8 mouse cellular contexts compared by ENCODE assay signal in the genomic region with DNA sequence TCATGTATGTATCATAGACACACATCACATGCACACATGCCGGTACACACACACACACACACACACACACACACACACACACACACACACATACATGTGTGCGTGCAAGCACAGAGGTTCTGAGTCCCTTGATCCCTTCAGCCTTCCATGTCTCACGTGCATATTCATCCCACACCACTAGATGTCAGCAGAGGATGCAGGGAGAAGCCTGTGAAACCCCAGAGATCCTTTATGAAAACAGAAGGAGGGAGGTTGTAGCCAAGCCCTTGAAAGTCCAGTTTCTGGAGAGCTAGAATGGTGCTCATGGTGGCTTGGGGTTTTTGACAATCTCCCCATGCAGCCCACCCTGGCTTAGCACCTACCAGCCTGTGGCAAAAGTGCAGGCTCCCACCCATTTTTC.
DNase-seq lines count a peak whose midpoint lies in the region; ATAC-seq lines count a peak whose summit lies in the region.
"Not testable (repeated sequence)": the region's sequence is repeated elsewhere in the genome, so short reads cannot be mapped to it uniquely, and the experiment has no call there.

No protein-coding gene starts in this region.

- intact Hi-C loops in left cerebral cortex, postnatal 36 days (cut with DNase I) = not testable (repeated sequence)

- H3K36me3 ChIP-seq in embryonic facial prominence, embryonic 10.5 days (replicated peaks); midbrain, embryonic 16.5 days (ENCODE audit: control insufficient read depth, insufficient read depth, low read length): not testable (repeated sequence)

- H3K4me1 ChIP-seq in embryonic facial prominence, embryonic 10.5 days; midbrain, embryonic 16.5 days (ENCODE audit: control insufficient read depth, insufficient read depth, low read length): not testable (repeated sequence)

- not testable (repeated sequence) for H3K4me2 ChIP-seq in midbrain, embryonic 16.5 days (ENCODE audit: low read length)

- DNase-seq in 3134 (ENCODE audit: extremely low read depth, insufficient read length, low spot score) = peak; percentile 2
- DNase-seq in adrenal gland, postnatal 14 days = peak; percentile 87
- DNase-seq in embryonic facial prominence, embryonic 10.5 days (ENCODE audit: low spot score) = peak; percentile 9
- peak; percentile 84 for DNase-seq in kidney, adult 18-20 months
- peak; percentile 65 to 75 for DNase-seq in left cerebral cortex, postnatal 36 days (ENCODE audit: low spot score in 2 of 2)
- peak; percentile 42 to 79 for DNase-seq in spleen, postnatal 10 days (ENCODE audit: low spot score in 2 of 2)

- not testable (repeated sequence) for H3K9me3 ChIP-seq in embryonic facial prominence, embryonic 10.5 days; midbrain, embryonic 16.5 days (replicated peaks; ENCODE audit: control insufficient read depth, low read length, poor library complexity, severe bottlenecking)

- WGBS in embryonic facial prominence, embryonic 10.5 days = 43% methylated on average over 3 of the region's 3 CpGs
- WGBS in midbrain, embryonic 16.5 days = 26% methylated on average over 3 of the region's 3 CpGs

- H3K27ac ChIP-seq in embryonic facial prominence, embryonic 10.5 days (replicated peaks); midbrain, embryonic 16.5 days (ENCODE audit: low read length): not testable (repeated sequence)

- not testable (repeated sequence) for H3K9ac ChIP-seq in midbrain, embryonic 16.5 days (ENCODE audit: low read depth, low read length)

- H3K27me3 ChIP-seq in embryonic facial prominence, embryonic 10.5 days (replicated peaks; ENCODE audit: low read depth, poor library complexity, severe bottlenecking); midbrain, embryonic 16.5 days (ENCODE audit: control insufficient read depth, insufficient read depth, low read depth, low read length): not testable (repeated sequence)

- ATAC-seq in granulocyte monocyte progenitor cell, adult 5-6 weeks (replicated peaks; ENCODE audit: poor library complexity, severe bottlenecking) = peak; percentile 53
- peak; percentile 66 for ATAC-seq in midbrain, embryonic 16.5 days

- H3K4me3 ChIP-seq in embryonic facial prominence, embryonic 10.5 days; midbrain, embryonic 16.5 days (ENCODE audit: low read depth, low read length): not testable (repeated sequence)

Comparison
In these comparisons a context has a peak if more than half of its experiments do, and no peak if none do; other contexts are left out.
1. DNase-seq: peak in every context shown above with its lines; median percentile 87 in adrenal gland, postnatal 14 days; 84 in kidney, adult 18-20 months; 70 in left cerebral cortex, postnatal 36 days; 60 in spleen, postnatal 10 days; 9 in embryonic facial prominence, embryonic 10.5 days; 2 in 3134.